Mouse (Mus musculus) CH12.LX (cell line): Measurements from ENCODE around the gene Fibcd1. TPM values are rescaled to one million over a fixed set of nuclear protein-coding genes. Genes with fewer than 3 reads are reported as not detected.

Source experiments
- DNase-seq: peaks from one replicate; pipeline ENCODE4 v3.0.0-alpha.2; 2013; ENCODE audit errors: extremely low read depth
- H3K27ac ChIP-seq: 2 replicates; pipeline ENCODE4 v1.5.1; 2012; ENCODE audit warnings: low read depth, mild to moderate bottlenecking, control low read depth, moderate library complexity; ENCODE audit not compliant: insufficient read depth
- H3K27me3 ChIP-seq: replicated peaks from 2 replicates; pipeline ENCODE3; 2012; ENCODE audit warnings: inconsistent platforms
- H3K36me3 ChIP-seq, 2 experiments: replicated peaks in 1 of 2; 2 replicates each; pipeline versions ENCODE3 to v1.6.1; 2012; ENCODE audit warnings: inconsistent platforms in 1 of 2, low read length in 1 of 2, mild to moderate bottlenecking in 1 of 2, mixed read lengths in 1 of 2, moderate library complexity in 1 of 2; ENCODE audit not compliant: control insufficient read depth in 1 of 2, insufficient read depth in 1 of 2
- H3K4me1 ChIP-seq, 2 experiments: 2 replicates each; pipeline ENCODE4 v1.6.1; 2012; ENCODE audit warnings: inconsistent platforms in 1 of 2, moderate library complexity in 1 of 2; ENCODE audit not compliant: insufficient read depth in 2 of 2, control insufficient read depth in 1 of 2
- H3K4me2 ChIP-seq: 2 replicates; pipeline ENCODE4 v1.6.1; 2012; ENCODE audit warnings: low read depth, mild to moderate bottlenecking, control low read depth; ENCODE audit not compliant: poor library complexity, insufficient read depth, severe bottlenecking
- H3K4me3 ChIP-seq, 3 experiments: fragments of 150-350 bp in 1 of 3; sonication (generic) in 1 of 3; replicated peaks in 1 of 3; 2 replicates each; pipeline versions ENCODE3 to v1.5.1; 2011 to 2012; ENCODE audit warnings: low read depth in 2 of 3, low read length in 2 of 3, mild to moderate bottlenecking in 2 of 3, moderate library complexity in 2 of 3, control low read depth in 1 of 3, improper control_type of control experiment in 1 of 3, inconsistent platforms in 1 of 3, mixed read lengths in 1 of 3; ENCODE audit not compliant: poor library complexity in 1 of 3
- H3K79me2 ChIP-seq: replicated peaks from 2 replicates; pipeline ENCODE4 v1.6.1; 2012; ENCODE audit warnings: mild to moderate bottlenecking, moderate library complexity; ENCODE audit not compliant: control insufficient read depth, poor library complexity, insufficient read depth, severe bottlenecking; ENCODE audit errors: extremely low read depth
- H3K9ac ChIP-seq: 2 replicates; pipeline ENCODE4 v1.6.1; 2012; ENCODE audit warnings: low read depth, mild to moderate bottlenecking, control low read depth, moderate library complexity; ENCODE audit not compliant: insufficient read depth
- H3K9me3 ChIP-seq: replicated peaks from 2 replicates; pipeline ENCODE3; 2012; ENCODE audit warnings: low read length, inconsistent platforms, mixed read lengths
- BHLHE40 ChIP-seq: IDR thresholded peaks from 2 replicates; pipeline ENCODE4 v1.6.1; 2011; ENCODE audit warnings: mild to moderate bottlenecking, low read depth, low read length, improper control_type of control experiment
- CHD2 ChIP-seq: IDR thresholded peaks from 2 replicates; pipeline ENCODE4 v1.6.1; 2011; ENCODE audit warnings: low read length, improper control_type of control experiment
- GABPA ChIP-seq: IDR thresholded peaks from 2 replicates; pipeline ENCODE4 v1.6.1; 2012; ENCODE audit warnings: low read depth, low read length, improper control_type of control experiment, inconsistent platforms; ENCODE audit not compliant: insufficient replicate concordance
- HCFC1 ChIP-seq: IDR thresholded peaks from 2 replicates; pipeline ENCODE4 v1.6.1; 2012; ENCODE audit warnings: low read depth, mild to moderate bottlenecking, inconsistent platforms, low read length, improper control_type of control experiment
- JUN ChIP-seq: IDR thresholded peaks from 2 replicates; pipeline ENCODE4 v1.6.1; 2011; ENCODE audit warnings: low read depth, mild to moderate bottlenecking, low read length, improper control_type of control experiment, moderate library complexity; ENCODE audit not compliant: insufficient read depth
- KAT2A ChIP-seq: IDR thresholded peaks from 2 replicates; pipeline ENCODE4 v1.6.1; 2012; ENCODE audit warnings: low read length, improper control_type of control experiment, inconsistent platforms; ENCODE audit not compliant: insufficient replicate concordance
- MAZ ChIP-seq: IDR thresholded peaks from 2 replicates; pipeline ENCODE4 v1.6.1; 2012; ENCODE audit warnings: low read depth, mild to moderate bottlenecking, inconsistent platforms, low read length, improper control_type of control experiment, moderate library complexity
- MYC ChIP-seq: IDR thresholded peaks from 2 replicates; pipeline ENCODE4 v1.6.1; 2011; ENCODE audit warnings: low read depth, mild to moderate bottlenecking, improper control_type of control experiment, low read length
- RAD21 ChIP-seq: IDR thresholded peaks from 2 replicates; pipeline ENCODE4 v1.6.1; 2011; ENCODE audit warnings: low read depth, mild to moderate bottlenecking, low read length, improper control_type of control experiment, moderate library complexity
- RCOR1 ChIP-seq: conservative IDR thresholded peaks from 2 replicates; pipeline ENCODE4 v1.6.1; 2012; ENCODE audit warnings: low read depth, mild to moderate bottlenecking, inconsistent platforms, low read length, improper control_type of control experiment
- SMC3 ChIP-seq: IDR thresholded peaks from 2 replicates; pipeline ENCODE4 v1.6.1; 2011; ENCODE audit warnings: low read depth, low read length, improper control_type of control experiment
- UBTF ChIP-seq: IDR thresholded peaks from 2 replicates; pipeline ENCODE4 v1.6.1; 2012; ENCODE audit warnings: low read depth, mild to moderate bottlenecking, inconsistent platforms, low read length, improper control_type of control experiment, moderate library complexity
- ZC3H11A ChIP-seq: IDR thresholded peaks from 2 replicates; pipeline ENCODE4 v1.6.1; 2012; ENCODE audit warnings: low read depth, mild to moderate bottlenecking, inconsistent platforms, low read length, improper control_type of control experiment
- dilution Hi-C: fragments of 300-500 bp; cut with MboI; formaldehyde crosslinking; loops from 2 replicates; pipeline ENCODE4 v1.14.3; 2020; ENCODE audit warnings: low sequenced_read_pairs; ENCODE audit not compliant: extremely low pct_unique_long_range_greater_than_20kb, extremely low pct_ligation_motif_present
- in situ Hi-C: fragments of 300-500 bp; cut with MboI; formaldehyde crosslinking; loops from 3 replicates; pipeline ENCODE4 v1.14.3; 2019; ENCODE audit warnings: low sequenced_read_pairs, low pct_ligation_motif_present, low pct_unique_long_range_greater_than_20kb, mixed read lengths
- polyA plus RNA-seq: library from polyadenylated mRNA; unstranded; fragments of >175 nt; gene quantifications from 2 replicates; pipeline ENCODE4 v1.2.1, GENCODE M21; 2012; ENCODE audit warnings: low read depth; ENCODE audit not compliant: insufficient read length
- total RNA-seq, 2 experiments: library from RNA; depleted of rRNA; stranded (reverse); fragments of 300-350 nt in 1 of 2; fragments of >200 nt in 1 of 2; gene quantifications; 2 replicates each; pipeline ENCODE4 v1.2.3; 2012 to 2014

The Fibcd1 gene
- total and polyA plus RNA-seq, 3 experiments: 0.04 to 0.15 (median 0.09) TPM

GRCm38 (mm10) chr2:31828311-31828825 lies 17.4 kb downstream of the Fibcd1 start:
- DNase-seq: no peak
- no peaks in the 10 kb centered on the region for H3K36me3 ChIP-seq
- H3K27ac ChIP-seq: no peak overlapping the region
- H3K4me1 ChIP-seq: peaks cover 1 to 4% of the 10 kb centered on the region in 2 experiments; a peak in 3 of 4 replicates
- dilution Hi-C loops: no loop called here
- TF ChIP-seq KAT2A (no peak), GABPA (no peak), SMC3 (no peak), JUN (no peak), RCOR1 (no peak), BHLHE40 (no peak), RAD21 (no peak)
- TF ChIP-seq, all 38 proteins: peak for 0
- no peaks in the 10 kb centered on the region for H3K9me3 ChIP-seq
- no peak overlapping the region for H3K4me3 ChIP-seq
- no peak overlapping the region for H3K9ac ChIP-seq
- peaks cover 92% of the 10 kb centered on the region for H3K27me3 ChIP-seq
- H3K79me2 ChIP-seq: no peaks in the 10 kb centered on the region
- in situ Hi-C loops: no loop called here
- no peak overlapping the region for H3K4me2 ChIP-seq

DNA sequence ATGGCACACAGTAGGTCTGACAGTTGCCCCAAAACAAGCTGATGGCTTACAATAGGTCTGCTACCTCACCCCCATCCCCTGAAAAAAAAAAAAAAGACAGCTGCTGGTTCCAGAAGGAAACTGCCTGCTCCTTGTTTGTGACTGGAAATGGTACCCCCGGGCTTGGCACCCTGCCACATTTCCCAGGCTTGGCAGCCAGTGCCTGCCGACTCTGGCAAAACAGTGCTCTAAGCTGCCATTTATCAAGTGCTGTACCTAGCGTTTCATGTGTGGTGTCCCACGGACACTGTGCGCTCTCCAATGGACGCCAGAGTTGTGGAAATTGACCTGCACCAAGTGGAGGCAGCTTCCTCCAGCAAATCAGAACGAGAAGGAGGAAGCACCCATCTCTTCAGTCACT lies 17.9 kb downstream of the Fibcd1 start:
- peaks cover 4 to 9% of the 10 kb centered on the region in 2 experiments; a peak in 3 of 4 replicates for H3K4me1 ChIP-seq
- H3K27me3 ChIP-seq: peaks cover 91% of the 10 kb centered on the region
- no peak overlapping the region for H3K4me3 ChIP-seq
- H3K9me3 ChIP-seq: no peaks in the 10 kb centered on the region
- no peak overlapping the region for H3K9ac ChIP-seq
- no peak for DNase-seq
- H3K27ac ChIP-seq: no peak overlapping the region
- no peaks in the 10 kb centered on the region for H3K79me2 ChIP-seq
- TF ChIP-seq BHLHE40 (no peak), MAZ (no peak), UBTF (no peak), CHD2 (no peak), ZC3H11A (no peak), MYC (no peak), KAT2A (no peak), HCFC1 (no peak)
- dilution Hi-C loops: no loop called here
- H3K36me3 ChIP-seq: no peaks in the 10 kb centered on the region
- in situ Hi-C loops: no loop called here
- no peak overlapping the region for H3K4me2 ChIP-seq
